Mouse (Mus musculus): ENCODE results near the gene Srp68.

- peak; percentile 29 for TF ChIP-seq CTCF (IDR thresholded peaks at IDR 0.05; ENCODE audit: low read depth)
- no peak for TF ChIP-seq EP300 (IDR thresholded peaks at IDR 0.05; ENCODE audit: low read depth)
Measured at GRCm38 (mm10) chr11:116265352-116265751, 8.7 kb downstream of the Srp68 start.
